Mouse (Mus musculus) brain, adult 2 months (tissue): ENCODE results near the gene Il10.

Source experiments
- DNase-seq: peaks from one replicate; pipeline ENCODE4 v3.0.0; 2011; ENCODE audit warnings: low read depth, low spot score

Gene Il10

GRCm38 (mm10) chr1:131019492-131020098 is at the start of gene Il10:
Gene Il10 (plus strand): TSS chr1:131019845.
- no peak for DNase-seq

- peak; percentile 71 for DNase-seq
These were observed 40.2 kb upstream of the Il10 start for GRCm38 (mm10) chr1:130979455-130979854.

DNA sequence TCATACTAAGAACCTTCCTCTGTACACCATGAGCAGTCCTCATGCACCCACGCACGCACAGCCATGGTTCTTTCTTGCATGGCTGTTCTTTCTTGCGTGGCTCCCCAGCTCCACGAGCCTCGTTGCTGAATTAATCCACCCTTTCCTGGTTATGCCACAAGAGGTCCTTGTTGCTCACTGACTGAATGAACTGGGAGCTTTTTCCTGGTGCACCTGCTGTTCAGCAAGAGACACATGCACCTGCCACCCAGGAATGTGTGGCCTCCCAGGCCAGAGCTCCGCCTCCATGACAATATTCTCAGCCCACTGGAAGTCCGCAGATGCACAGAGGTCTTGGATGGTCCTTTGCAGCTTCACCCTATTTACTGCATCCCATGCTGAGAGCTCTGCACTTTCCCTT is 35.2 kb upstream of the Il10 start:
- DNase-seq, result peak; percentile 65

DNA sequence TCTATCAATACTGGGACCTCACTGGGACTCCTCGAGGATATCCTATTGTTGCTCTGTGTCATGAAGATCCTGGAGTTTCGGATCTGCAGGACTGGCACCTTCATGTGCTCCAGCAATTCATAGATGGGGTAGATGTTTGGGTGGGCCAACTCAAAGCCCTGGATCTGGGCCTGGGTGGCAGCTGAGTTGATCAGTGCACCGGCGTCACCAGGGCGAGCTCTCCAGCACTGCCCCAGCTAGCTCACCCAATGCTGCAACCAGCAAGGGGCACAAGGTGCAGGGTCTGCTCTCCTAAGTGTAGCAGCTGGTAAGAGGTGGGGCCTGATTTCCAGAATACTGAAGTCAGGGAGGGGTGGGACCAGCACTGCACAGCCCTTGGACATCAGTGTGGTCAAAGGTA is 32.6 kb upstream of the Il10 start:
- DNase-seq, result no peak

DNA sequence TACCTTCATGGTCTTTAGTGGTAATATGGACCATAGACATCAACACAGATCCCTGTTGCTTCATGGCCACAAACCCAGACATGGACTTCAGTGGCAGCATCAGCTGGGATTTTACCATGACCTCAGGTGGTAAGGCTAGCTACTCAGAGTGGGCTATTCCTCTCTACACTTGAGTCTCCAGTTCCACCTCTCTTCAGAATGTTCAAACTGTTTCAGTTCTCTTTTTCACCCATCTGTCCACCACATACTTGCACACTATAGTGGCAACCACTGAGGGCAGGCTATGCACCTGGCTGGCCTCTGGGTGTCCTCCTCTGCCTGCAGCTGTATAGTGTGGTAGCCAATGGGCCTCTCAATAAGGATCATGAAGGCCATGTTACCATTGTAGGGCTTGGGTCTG is 32.2 kb upstream of the Il10 start:
- no peak for DNase-seq

GRCm38 (mm10) chr1:130989331-130989730 is 30.3 kb upstream of the Il10 start:
- no peak for DNase-seq

DNA sequence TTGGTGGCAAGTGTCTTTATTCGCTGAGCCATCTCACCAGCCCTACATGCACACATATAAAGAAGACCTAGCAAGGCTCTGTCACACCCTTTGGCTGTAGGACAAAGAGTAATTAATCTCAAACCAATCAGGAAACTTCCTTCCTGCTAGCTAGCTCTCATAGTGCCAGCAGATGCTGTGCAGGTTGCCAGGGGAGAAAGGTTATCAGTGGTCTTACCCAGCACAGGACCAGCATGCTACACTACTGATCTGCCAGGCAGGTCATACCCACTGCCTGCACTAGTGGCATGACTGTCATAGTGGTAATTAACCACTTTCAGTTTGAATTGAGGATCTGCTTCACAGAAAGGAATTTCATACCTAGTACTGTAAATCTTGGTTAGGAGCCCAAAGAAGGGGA is 29.2 kb upstream of the Il10 start:
- no peak for DNase-seq

DNA sequence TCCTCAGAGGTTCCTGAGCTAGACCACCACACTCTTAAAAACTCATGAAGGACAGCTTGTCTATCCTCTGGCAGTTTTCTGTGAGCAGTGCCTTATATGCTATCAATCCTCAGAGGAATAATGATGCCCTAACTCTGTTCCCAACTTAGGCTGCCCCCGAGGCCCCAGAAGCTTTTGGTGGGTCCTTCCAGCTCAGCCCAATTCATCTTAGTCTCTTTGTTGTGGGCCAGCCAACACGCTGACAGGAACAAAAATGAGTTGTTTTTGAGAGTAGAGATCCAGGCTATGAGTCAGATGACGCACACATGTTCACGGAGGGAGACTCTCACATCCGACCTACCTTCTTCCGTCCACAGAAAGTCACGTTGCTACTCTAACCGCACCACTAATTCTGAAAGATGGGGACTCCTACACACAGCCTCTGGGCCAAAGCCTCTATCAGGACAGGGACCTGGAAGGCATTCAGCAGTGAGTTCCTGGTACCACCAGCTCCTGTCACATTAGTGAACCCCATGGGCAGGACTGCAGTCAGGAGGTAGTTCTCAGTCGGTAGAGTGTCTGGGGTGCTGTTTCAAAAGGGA is 26.0 kb upstream of the Il10 start:
- peak; percentile 23 for DNase-seq

DNA sequence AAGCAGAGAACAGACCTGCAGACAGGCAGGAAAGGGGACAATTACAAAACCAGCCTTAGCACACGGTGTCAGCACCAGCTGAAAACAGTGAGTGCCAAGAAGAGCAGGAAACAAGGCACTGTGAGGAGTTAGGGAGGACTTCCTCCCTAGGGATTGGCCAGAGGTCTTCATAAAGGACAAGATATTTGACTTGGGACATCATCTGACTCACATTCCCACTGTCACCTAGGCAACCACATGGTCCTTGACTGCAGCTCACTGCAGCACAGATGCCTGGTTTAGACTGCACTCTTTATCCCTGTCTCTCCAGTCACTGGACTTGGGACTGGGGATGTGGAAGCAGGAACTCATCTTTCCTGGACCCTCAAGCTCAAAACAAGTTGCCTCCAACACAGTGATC is 24.1 kb upstream of the Il10 start:
- peak; percentile 45 for DNase-seq

DNA sequence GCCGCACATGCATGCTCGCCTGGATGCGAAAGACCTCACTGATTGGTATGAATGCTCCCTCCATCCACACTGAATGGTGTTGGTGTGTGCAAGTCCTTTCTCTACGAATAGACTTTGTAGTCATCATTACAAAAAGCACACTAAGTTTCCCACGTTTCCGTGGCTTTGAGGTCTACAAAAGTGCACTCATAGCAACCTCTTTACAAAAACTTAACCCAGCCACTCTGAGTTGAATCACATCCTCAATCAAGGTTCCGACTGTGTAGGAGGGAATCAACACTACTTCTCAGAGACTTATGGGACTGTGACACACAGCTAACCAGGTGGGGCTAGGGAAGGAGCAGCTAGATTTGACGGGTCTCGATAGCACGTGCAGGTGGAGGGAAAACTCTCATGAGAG is 23.3 kb upstream of the Il10 start:
- no peak for DNase-seq

GRCm38 (mm10) chr1:130997441-130997840 is 22.2 kb upstream of the Il10 start:
- no peak for DNase-seq

DNA sequence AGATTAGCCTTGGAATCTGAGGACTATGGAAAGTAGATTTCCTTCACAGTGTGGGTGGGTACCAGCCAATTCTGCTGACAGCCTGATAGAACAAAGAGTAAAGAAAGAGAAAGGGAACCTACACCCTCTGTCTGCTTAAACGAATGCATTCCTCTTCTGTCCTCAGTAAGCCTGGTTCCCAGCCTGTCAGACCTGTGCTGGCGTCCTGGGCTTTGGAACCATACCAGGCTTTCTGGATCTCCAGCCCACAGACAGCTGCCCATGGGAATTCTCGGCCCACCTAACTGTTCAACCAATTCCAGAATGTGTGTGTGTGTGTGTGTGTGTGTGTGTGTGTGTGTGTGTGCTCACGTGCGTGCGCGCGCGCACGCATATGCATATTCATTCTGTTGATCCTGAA is 21.3 kb upstream of the Il10 start:
- DNase-seq, result peak; percentile 66

DNA sequence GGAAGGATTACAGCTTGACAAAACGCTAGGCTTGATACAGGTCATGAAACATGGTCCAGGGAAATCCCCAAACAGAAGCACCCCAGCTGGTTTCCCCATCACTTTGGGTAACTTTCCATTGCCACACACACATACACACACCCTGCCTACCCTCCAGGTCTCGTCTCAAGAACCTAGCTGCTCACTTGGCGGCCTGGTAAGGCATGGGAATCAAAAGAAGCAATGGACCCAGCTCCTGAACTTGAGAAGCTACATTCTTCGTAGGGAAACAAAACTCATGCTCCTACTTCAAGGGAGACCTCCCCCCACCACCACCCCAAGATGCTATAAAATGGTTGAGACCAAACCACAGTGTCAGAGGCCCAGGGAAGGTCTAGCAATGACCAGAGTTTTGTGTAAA is 19.9 kb upstream of the Il10 start:
- DNase-seq, result no peak

DNA sequence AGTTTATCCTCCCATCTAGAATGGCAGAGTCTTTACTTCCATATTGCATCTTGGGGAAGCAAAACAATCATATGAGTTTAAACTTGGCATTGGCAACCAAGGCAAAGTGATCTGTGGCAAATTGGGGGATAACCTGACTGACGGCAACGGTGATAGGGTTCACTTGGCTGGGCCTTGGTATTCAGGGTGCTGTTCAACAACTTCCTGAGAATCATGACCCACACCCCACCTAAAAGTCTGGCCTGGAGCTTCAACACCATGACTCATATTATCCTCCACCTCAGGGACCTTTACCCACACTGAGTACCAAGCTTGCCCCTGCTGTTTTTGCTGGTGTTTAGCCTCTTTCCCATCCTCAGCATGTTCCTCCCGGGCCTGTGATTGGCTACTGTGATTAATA is 19.3 kb upstream of the Il10 start:
- DNase-seq, result no peak

DNA sequence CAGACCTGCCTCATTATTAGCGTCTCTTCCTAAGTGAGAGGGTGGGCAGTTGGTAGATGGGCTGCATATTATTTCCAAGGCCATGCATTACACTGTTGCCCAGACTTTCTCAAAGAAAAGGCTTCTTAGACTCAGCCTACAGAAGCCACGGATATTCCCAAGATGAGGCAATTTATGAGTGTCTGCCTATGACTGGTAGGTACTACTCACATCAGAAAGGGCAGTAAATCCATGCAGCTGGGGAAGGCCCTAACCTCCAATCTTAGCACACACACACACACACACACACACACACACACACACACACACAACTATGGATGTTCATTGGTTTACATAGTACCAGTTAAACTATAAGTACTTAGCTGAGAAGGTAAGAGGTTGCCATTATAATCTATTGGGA is 17.1 kb upstream of the Il10 start:
- no peak for DNase-seq

- no peak for DNase-seq
These were observed 16.4 kb upstream of the Il10 start for GRCm38 (mm10) chr1:131003037-131003922.

GRCm38 (mm10) chr1:131006069-131006468 is 13.6 kb upstream of the Il10 start:
- no peak for DNase-seq

DNA sequence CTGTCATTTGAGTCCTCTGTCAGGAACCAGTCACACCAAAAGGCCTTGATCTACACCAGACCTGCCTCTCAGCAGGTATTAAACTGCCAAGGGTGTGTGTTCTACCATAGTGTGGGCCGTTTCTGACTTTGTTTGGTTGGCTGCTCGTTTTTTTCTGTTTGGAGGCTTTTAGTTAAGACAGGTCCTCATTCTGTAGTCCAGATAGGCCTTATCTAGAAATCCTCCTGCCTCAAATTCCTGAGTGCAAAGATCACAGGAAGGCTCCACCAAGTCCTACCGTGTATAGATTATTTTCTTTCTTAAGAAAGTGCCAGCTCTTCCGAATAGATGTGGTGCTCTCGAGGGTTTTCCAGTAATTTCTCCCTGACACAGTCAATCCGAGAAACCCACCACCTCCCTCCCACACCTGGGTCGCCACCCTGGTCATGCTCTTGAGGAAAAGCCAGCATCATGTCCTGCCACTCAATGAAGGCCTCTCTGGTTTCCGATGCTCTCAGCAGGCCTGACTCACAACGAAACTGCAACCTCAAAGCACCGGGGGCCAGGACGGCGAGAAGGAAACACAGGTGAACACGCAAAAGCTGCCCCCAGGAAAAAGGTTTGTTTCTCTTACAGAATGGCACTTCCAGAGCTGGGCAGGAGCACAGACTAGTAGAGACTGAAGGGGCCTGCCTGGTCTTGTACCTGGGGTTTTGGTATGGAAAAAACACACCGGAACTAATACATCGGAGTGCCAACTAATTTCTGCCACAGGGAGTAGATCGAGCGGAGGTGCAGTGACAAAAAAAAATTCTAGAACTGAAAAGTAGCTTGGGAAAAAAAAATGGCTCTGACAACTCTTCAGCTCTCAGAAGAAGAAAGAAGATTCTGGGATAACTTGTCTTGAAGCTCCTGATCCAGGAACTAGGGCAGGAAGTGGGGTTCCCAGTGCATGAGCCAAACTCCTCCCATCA is 9.2 kb upstream of the Il10 start:
- no peak for DNase-seq

- no peak for DNase-seq
These were observed 7.2 kb upstream of the Il10 start for GRCm38 (mm10) chr1:131012494-131012893.

GRCm38 (mm10) chr1:131013926-131014325 is 5.7 kb upstream of the Il10 start:
- DNase-seq, result no peak

GRCm38 (mm10) chr1:131015281-131015680 is 4.4 kb upstream of the Il10 start:
- no peak for DNase-seq

DNA sequence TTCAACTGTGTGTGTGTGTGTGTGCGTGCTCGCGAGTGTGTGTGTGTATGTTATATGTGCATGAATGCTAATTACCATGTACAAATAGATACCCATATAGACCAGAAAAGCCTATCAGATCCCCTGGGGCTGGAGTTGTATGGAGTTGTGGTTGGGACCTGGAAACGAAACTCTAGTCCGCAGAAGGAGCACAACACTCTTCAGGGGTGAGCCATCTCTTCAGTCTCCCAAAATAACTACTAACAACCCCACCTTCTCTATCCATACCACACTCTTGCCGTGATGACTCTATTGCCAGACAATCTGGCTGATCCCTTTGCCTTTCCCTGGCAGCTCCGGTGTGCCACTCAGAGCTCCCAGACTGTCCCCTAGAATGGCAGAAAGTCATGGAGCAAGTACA is 3.8 kb upstream of the Il10 start:
- DNase-seq, result no peak
